Mouse (Mus musculus): Measurements from ENCODE around the gene Cul3. TPM values are rescaled to one million over a fixed set of nuclear protein-coding genes. Genes with fewer than 3 reads are reported as not detected.

Cul3 gene
- total and polyA plus RNA-seq, 2 experiments from 2014 or later, result 27.1 to 27.6 TPM

DNA sequence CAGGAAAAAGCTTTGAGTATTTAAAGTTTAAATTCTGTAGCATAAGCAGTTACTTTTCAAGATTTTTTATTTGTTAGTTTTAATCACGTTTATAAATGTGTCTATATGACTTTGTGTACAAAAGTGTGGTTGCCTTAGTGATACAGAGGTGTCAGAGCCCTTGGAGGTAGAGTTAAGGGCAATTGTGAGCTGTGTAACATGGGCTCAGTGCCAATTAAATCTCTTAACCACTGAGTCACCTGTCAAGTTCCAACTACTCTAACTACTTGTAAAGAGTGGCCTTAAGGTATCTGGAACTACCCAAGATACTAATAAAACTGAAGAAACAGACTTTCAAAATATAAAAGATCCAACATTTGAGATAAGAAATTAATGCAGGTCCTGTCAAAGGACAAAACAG lies 61.5 kb downstream of the Cul3 start:
- no peak for TF ChIP-seq CTCF (IDR thresholded peaks at IDR 0.05; ENCODE audit: low read depth)
- TF ChIP-seq EP300 (IDR thresholded peaks at IDR 0.05; ENCODE audit: low read depth), result no peak
- WGBS, result 76% methylated on average over 1 of the region's 1 CpGs
- H3K36me3 ChIP-seq (replicated peaks; ENCODE audit: control insufficient read depth, insufficient read depth, low read length), result peaks cover 56% of the 10 kb centered on the region
- H3K27me3 ChIP-seq (ENCODE audit: control insufficient read depth, insufficient read depth, low read length), result no peaks in the 10 kb centered on the region
- H3K4me3 ChIP-seq (ENCODE audit: low read depth, low read length), result no peak overlapping the region
- no peak overlapping the region for H3K27ac ChIP-seq (ENCODE audit: low read depth)
- DNase-seq (ENCODE audit: low spot score) (no peak), ATAC-seq (ENCODE audit: insufficient read depth, low read depth) (no peak)
- H3K4me2 ChIP-seq (ENCODE audit: low read depth, low read length), result no peak overlapping the region
- H3K9ac ChIP-seq (replicated peaks; ENCODE audit: low read depth, low read length), result no peak overlapping the region
- H3K4me1 ChIP-seq (ENCODE audit: control insufficient read depth, insufficient read depth), result no peaks in the 10 kb centered on the region
- H3K9me3 ChIP-seq (replicated peaks; ENCODE audit: control insufficient read depth, low read length), result no peaks in the 10 kb centered on the region

DNA sequence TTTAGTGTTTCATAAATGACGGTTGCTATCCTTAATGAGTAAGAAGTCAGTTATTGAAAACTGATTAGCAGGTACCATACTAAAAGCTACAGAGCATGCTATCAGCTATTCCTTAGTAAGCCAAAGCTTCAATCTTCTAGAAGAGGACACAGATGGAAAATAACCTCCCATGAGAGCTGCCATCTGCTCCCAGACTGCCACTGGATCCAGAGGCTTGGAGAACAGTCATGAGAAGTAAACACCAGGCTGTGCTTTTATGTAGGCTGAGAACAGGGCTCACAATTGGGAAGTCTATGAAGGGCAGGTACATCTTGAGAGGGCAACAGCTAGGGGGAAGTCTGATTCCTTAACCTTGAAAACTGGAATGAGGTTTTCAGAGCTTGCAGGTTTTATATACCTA lies 79.8 kb downstream of the Cul3 start:
- Histone ChIP-seq H3K4me3 (ENCODE audit: low read depth, low read length) (no peak overlapping the region), H3K4me1 (ENCODE audit: control insufficient read depth, insufficient read depth) (no peaks in the 10 kb centered on the region), H3K36me3 (replicated peaks; ENCODE audit: control insufficient read depth, insufficient read depth, low read length) (peaks cover 6% of the 10 kb centered on the region; the same call in 1 of the 2 replicates), H3K27me3 (ENCODE audit: control insufficient read depth, insufficient read depth, low read length) (no peaks in the 10 kb centered on the region), H3K9ac (replicated peaks; ENCODE audit: low read depth, low read length) (no peak overlapping the region), H3K4me2 (ENCODE audit: low read depth, low read length) (no peak overlapping the region), H3K27ac (ENCODE audit: low read depth) (no peak overlapping the region), H3K9me3 (replicated peaks; ENCODE audit: control insufficient read depth, low read length) (no peaks in the 10 kb centered on the region)
- no peak for ATAC-seq (ENCODE audit: insufficient read depth, low read depth)
- DNase-seq (ENCODE audit: low spot score), result no peak
- TF ChIP-seq CTCF (IDR thresholded peaks at IDR 0.05; ENCODE audit: low read depth) (no peak), EP300 (IDR thresholded peaks at IDR 0.05; ENCODE audit: low read depth) (no peak)
- 88% methylated on average over 1 of the region's 1 CpGs for WGBS

DNA sequence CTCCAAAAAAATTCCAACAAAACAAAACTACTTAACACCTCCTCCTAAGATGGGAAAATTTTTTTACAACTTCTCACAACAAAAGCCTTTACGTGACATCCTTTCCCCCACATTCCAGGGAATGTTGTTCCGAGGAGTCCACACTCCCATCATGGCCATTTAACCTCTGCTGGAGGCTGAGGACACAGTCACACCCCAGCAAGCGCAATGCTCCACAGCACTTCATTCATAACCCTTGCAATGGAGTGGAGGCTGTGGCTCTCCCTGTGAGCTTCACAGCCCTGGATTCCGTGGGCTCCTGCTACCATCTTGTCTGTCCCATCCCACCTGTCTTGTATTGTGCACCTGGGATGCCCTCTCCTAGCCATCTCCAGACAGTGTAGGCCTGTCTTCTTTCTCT lies 81.6 kb downstream of the Cul3 start:
- no peak for ATAC-seq (ENCODE audit: insufficient read depth, low read depth)
- Histone ChIP-seq H3K36me3 (replicated peaks; ENCODE audit: control insufficient read depth, insufficient read depth, low read length) (peaks cover under 1% of the 10 kb centered on the region; the same call in 1 of the 2 replicates), H3K9ac (replicated peaks; ENCODE audit: low read depth, low read length) (no peak overlapping the region), H3K4me1 (ENCODE audit: control insufficient read depth, insufficient read depth) (no peaks in the 10 kb centered on the region), H3K4me3 (ENCODE audit: low read depth, low read length) (no peak overlapping the region), H3K27me3 (ENCODE audit: control insufficient read depth, insufficient read depth, low read length) (no peaks in the 10 kb centered on the region), H3K4me2 (ENCODE audit: low read depth, low read length) (no peak overlapping the region), H3K27ac (ENCODE audit: low read depth) (no peak overlapping the region), H3K9me3 (replicated peaks; ENCODE audit: control insufficient read depth, low read length) (no peaks in the 10 kb centered on the region)
- no peak for TF ChIP-seq EP300 (IDR thresholded peaks at IDR 0.05; ENCODE audit: low read depth)
- no peak for TF ChIP-seq CTCF (IDR thresholded peaks at IDR 0.05; ENCODE audit: low read depth)
- DNase-seq (ENCODE audit: low spot score), result no peak
- WGBS, result 66% methylated on average over 4 of the region's 4 CpGs

DNA sequence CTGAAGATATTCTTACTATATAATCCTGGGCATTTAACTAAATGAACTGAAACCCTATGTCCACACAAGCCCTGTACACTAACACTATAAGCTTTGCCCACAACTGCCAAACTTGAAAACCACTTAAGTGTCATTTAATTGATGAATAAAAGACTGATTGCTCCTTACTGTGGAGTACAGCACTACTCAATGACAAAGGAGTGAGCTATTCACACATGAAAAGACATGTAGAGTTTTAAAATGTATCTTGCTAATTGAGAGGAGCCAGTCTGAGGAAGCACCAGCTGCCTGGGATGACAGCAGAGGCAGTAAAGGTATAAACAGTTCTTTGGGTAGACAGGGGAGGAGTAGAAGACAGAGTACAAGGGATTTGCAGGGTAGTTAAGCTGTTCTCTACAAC lies 87.0 kb downstream of the Cul3 start:
- Histone ChIP-seq H3K9me3 (replicated peaks; ENCODE audit: control insufficient read depth, low read length) (no peaks in the 10 kb centered on the region), H3K9ac (replicated peaks; ENCODE audit: low read depth, low read length) (no peak overlapping the region), H3K36me3 (replicated peaks; ENCODE audit: control insufficient read depth, insufficient read depth, low read length) (no peaks in the 10 kb centered on the region), H3K4me2 (ENCODE audit: low read depth, low read length) (no peak overlapping the region), H3K4me3 (ENCODE audit: low read depth, low read length) (no peak overlapping the region), H3K27ac (ENCODE audit: low read depth) (no peak overlapping the region), H3K4me1 (ENCODE audit: control insufficient read depth, insufficient read depth) (no peaks in the 10 kb centered on the region), H3K27me3 (ENCODE audit: control insufficient read depth, insufficient read depth, low read length) (no peaks in the 10 kb centered on the region)
- ATAC-seq (ENCODE audit: insufficient read depth, low read depth) (no peak), DNase-seq (ENCODE audit: low spot score) (no peak)
- TF ChIP-seq CTCF (IDR thresholded peaks at IDR 0.05; ENCODE audit: low read depth), result no peak
- no peak for TF ChIP-seq EP300 (IDR thresholded peaks at IDR 0.05; ENCODE audit: low read depth)

DNA sequence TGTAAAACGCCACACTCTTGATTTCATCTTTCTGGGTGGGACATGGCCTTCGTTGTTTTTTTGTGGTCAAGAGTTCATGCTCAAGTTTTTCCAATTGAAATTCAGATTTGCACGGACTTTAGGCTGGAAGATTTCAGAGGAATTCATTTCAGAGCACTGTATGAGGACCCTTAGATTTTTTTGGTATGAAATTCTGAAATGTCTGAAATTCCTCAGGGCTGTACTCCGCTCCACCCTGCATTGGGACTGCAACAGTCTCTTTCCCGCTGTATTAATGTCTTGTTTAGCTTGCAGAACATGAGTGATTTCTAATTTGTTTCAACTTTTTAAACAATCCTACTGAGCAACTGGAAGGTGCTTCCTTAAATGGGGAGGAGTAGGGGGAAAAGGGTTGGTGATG lies 90.0 kb downstream of the Cul3 start:
- WGBS, result 72% methylated on average over 5 of the region's 5 CpGs
- ATAC-seq (ENCODE audit: insufficient read depth, low read depth) (no peak), DNase-seq (ENCODE audit: low spot score) (no peak)
- Histone ChIP-seq H3K4me3 (ENCODE audit: low read depth, low read length) (no peak overlapping the region), H3K27me3 (ENCODE audit: control insufficient read depth, insufficient read depth, low read length) (no peaks in the 10 kb centered on the region), H3K36me3 (replicated peaks; ENCODE audit: control insufficient read depth, insufficient read depth, low read length) (no peaks in the 10 kb centered on the region), H3K9ac (replicated peaks; ENCODE audit: low read depth, low read length) (no peak overlapping the region), H3K4me2 (ENCODE audit: low read depth, low read length) (no peak overlapping the region), H3K27ac (ENCODE audit: low read depth) (no peak overlapping the region), H3K9me3 (replicated peaks; ENCODE audit: control insufficient read depth, low read length) (no peaks in the 10 kb centered on the region), H3K4me1 (ENCODE audit: control insufficient read depth, insufficient read depth) (no peaks in the 10 kb centered on the region)
- TF ChIP-seq CTCF (IDR thresholded peaks at IDR 0.05; ENCODE audit: low read depth) (no peak), EP300 (IDR thresholded peaks at IDR 0.05; ENCODE audit: low read depth) (no peak)

DNA sequence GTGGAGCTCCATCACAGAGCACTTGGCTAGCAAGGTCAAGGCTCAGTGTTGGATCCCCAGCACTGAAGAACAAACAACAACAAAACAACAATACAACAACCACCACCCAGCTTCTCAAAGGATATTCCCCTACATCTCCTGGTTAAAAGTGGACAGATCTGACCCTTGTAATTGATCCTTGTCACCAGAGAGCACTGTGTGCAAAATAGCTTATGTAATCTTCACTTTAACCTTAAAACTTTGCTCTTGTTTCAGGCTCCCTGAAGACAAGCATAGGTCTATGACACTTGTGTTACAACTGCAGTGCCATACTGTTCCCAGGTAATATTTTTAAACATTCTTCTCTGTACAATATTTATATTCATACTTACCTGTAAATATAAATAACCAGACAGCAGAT lies 93.1 kb downstream of the Cul3 start:
- no peaks in the 10 kb centered on the region for H3K9me3 ChIP-seq (replicated peaks; ENCODE audit: control insufficient read depth, low read length)
- H3K4me3 ChIP-seq (ENCODE audit: low read depth, low read length), result no peak overlapping the region
- no peaks in the 10 kb centered on the region for H3K4me1 ChIP-seq (ENCODE audit: control insufficient read depth, insufficient read depth)
- DNase-seq (ENCODE audit: low spot score) (no peak), ATAC-seq (ENCODE audit: insufficient read depth, low read depth) (no peak)
- H3K4me2 ChIP-seq (ENCODE audit: low read depth, low read length), result no peak overlapping the region
- no peak for TF ChIP-seq CTCF (IDR thresholded peaks at IDR 0.05; ENCODE audit: low read depth)
- no peak for TF ChIP-seq EP300 (IDR thresholded peaks at IDR 0.05; ENCODE audit: low read depth)
- H3K27ac ChIP-seq (ENCODE audit: low read depth), result no peak overlapping the region
- H3K36me3 ChIP-seq (replicated peaks; ENCODE audit: control insufficient read depth, insufficient read depth, low read length), result no peaks in the 10 kb centered on the region
- H3K9ac ChIP-seq (replicated peaks; ENCODE audit: low read depth, low read length), result no peak overlapping the region
- no peaks in the 10 kb centered on the region for H3K27me3 ChIP-seq (ENCODE audit: control insufficient read depth, insufficient read depth, low read length)
